In genomic region chr6:120302755-120303316, GRCm38 (mm10) we compare ENCODE assay signal across 8 mouse cellular contexts. TPM values are rescaled to one million over a fixed set of nuclear protein-coding genes. Genes with fewer than 3 reads are reported as not detected.
DNase-seq lines count a peak whose midpoint lies in the region; ATAC-seq and TF ChIP-seq lines count a peak whose summit lies in the region.

No protein-coding gene starts in this region.

- H3K4me2 ChIP-seq in lung, embryonic 14.5 days = peak overlapping the region; percentile 51
- peak overlapping the region; percentile 44 for H3K4me2 ChIP-seq in embryonic facial prominence, embryonic 12.5 days (replicated peaks)
- H3K4me2 ChIP-seq in midbrain, embryonic 12.5 days (replicated peaks) = peak overlapping the region; percentile 33

- no peaks in the 10 kb centered on the region for H3K36me3 ChIP-seq in lung, embryonic 14.5 days (ENCODE audit: insufficient read depth)
- H3K36me3 ChIP-seq in embryonic facial prominence, embryonic 12.5 days = no peaks in the 10 kb centered on the region
- H3K36me3 ChIP-seq in hindbrain, embryonic 10.5 days = no peaks in the 10 kb centered on the region
- H3K36me3 ChIP-seq in midbrain, embryonic 12.5 days = no peaks in the 10 kb centered on the region

- DNase-seq in lung, embryonic 14.5 days = peak; percentile 56
- DNase-seq in lung, postnatal 36 days = no peak
- peak; percentile 21 for DNase-seq in hindbrain, embryonic 10.5 days (ENCODE audit: low spot score)
- DNase-seq in testis, postnatal 14 days (ENCODE audit: low spot score) = no peak
- DNase-seq in spleen, adult 18-20 months = no peak
- DNase-seq in spleen, postnatal 4 days (ENCODE audit: low spot score in 2 of 2) = no peak

- ATAC-seq in lung, embryonic 14.5 days (ENCODE audit: insufficient read depth) = no peak
- ATAC-seq in embryonic facial prominence, embryonic 12.5 days (ENCODE audit: insufficient number of reproducible peaks, insufficient read depth, low FRiP score, low TSS enrichment) = no peak
- ATAC-seq in midbrain, embryonic 12.5 days (ENCODE audit: low FRiP score, low read depth) = no peak

- H3K27ac ChIP-seq in lung, embryonic 14.5 days (ENCODE audit: low read depth) = no peak overlapping the region
- peak overlapping the region; percentile 72 for H3K27ac ChIP-seq in embryonic facial prominence, embryonic 12.5 days
- peak overlapping the region; percentile 20; the same call in 1 of the 2 replicates for H3K27ac ChIP-seq in hindbrain, embryonic 10.5 days
- H3K27ac ChIP-seq in midbrain, embryonic 12.5 days (replicated peaks) = no peak overlapping the region

- 17% methylated on average over 16 of the region's 16 CpGs for WGBS in lung, embryonic 14.5 days
- WGBS in embryonic facial prominence, embryonic 12.5 days = 10% methylated on average over 16 of the region's 16 CpGs
- 27% methylated on average over 16 of the region's 16 CpGs for WGBS in hindbrain, embryonic 10.5 days
- WGBS in midbrain, embryonic 12.5 days = 31% methylated on average over 16 of the region's 16 CpGs

- peak; percentile 55 for TF ChIP-seq CTCF in lung, embryonic 14.5 days (IDR thresholded peaks at IDR 0.05; ENCODE audit: low read depth)

- no peak overlapping the region for H3K9ac ChIP-seq in lung, embryonic 14.5 days
- H3K9ac ChIP-seq in embryonic facial prominence, embryonic 12.5 days = peak overlapping the region; percentile 30
- H3K9ac ChIP-seq in midbrain, embryonic 12.5 days (replicated peaks) = no peak overlapping the region

- no peaks in the 10 kb centered on the region for H3K4me1 ChIP-seq in lung, embryonic 14.5 days (ENCODE audit: insufficient read depth)
- H3K4me1 ChIP-seq in embryonic facial prominence, embryonic 12.5 days = peaks cover 4% of the 10 kb centered on the region; the same call in 1 of the 2 replicates
- peaks cover 11% of the 10 kb centered on the region; the same call in 1 of the 2 replicates for H3K4me1 ChIP-seq in hindbrain, embryonic 10.5 days (replicated peaks)
- H3K4me1 ChIP-seq in midbrain, embryonic 12.5 days = 0 out of 2 replicates have a peak, but pooled peaks cover 2% of the 10 kb centered on the region

- no peaks in the 10 kb centered on the region for H3K27me3 ChIP-seq in lung, embryonic 14.5 days (ENCODE audit: insufficient read depth, low read length)
- H3K27me3 ChIP-seq in embryonic facial prominence, embryonic 12.5 days = no peaks in the 10 kb centered on the region
- H3K27me3 ChIP-seq in hindbrain, embryonic 10.5 days (ENCODE audit: insufficient read depth, poor library complexity, severe bottlenecking) = no peaks in the 10 kb centered on the region
- H3K27me3 ChIP-seq in midbrain, embryonic 12.5 days = peaks cover 3% of the 10 kb centered on the region; the same call in 1 of the 2 replicates

- no peaks in the 10 kb centered on the region for H3K9me3 ChIP-seq in lung, embryonic 14.5 days (ENCODE audit: low read depth, low read length)
- H3K9me3 ChIP-seq in embryonic facial prominence, embryonic 12.5 days = no peaks in the 10 kb centered on the region
- H3K9me3 ChIP-seq in hindbrain, embryonic 10.5 days = no peaks in the 10 kb centered on the region
- no peaks in the 10 kb centered on the region for H3K9me3 ChIP-seq in midbrain, embryonic 12.5 days

- H3K4me3 ChIP-seq in lung, embryonic 14.5 days (ENCODE audit: low read depth, low read length) = peak overlapping the region; percentile 12; the same call in 1 of the 2 replicates
- peak overlapping the region; percentile 27 for H3K4me3 ChIP-seq in embryonic facial prominence, embryonic 12.5 days
- H3K4me3 ChIP-seq in hindbrain, embryonic 10.5 days = peak overlapping the region; percentile 36
- H3K4me3 ChIP-seq in midbrain, embryonic 12.5 days = no peak overlapping the region

RNA-seq across cellular contexts. Expression of gene B4galnt3, which starts 8.5 kb away (rescaled TPM):
- polyA plus RNA-seq in lung, embryonic 14.5 days (2014; fragmentation: Nextera tagmentation; extraction: Ambion mirVana) = 0.08 and 0.09 TPM in 2 replicates
- 1.2 and 1.5 TPM in 2 replicates for polyA plus RNA-seq in embryonic facial prominence, embryonic 12.5 days (2016; fragmentation: Nextera tagmentation; extraction: Ambion mirVana)
- 0.18 and 0.26 TPM in 2 replicates for polyA plus RNA-seq in hindbrain, embryonic 10.5 days (2016; fragmentation: Nextera tagmentation; extraction: Ambion mirVana)
- polyA plus RNA-seq in midbrain, embryonic 12.5 days (2016; fragmentation: Nextera tagmentation; extraction: Ambion mirVana) = 0.13 and 0.16 TPM in 2 replicates

RNA-seq across cellular contexts. Expression of gene D330020A13Rik, which starts 8.7 kb away (rescaled TPM):
- not detected in 2 replicates for polyA plus RNA-seq in lung, embryonic 14.5 days (2014; fragmentation: Nextera tagmentation; extraction: Ambion mirVana)
- 0.72 and 0.79 TPM in 2 replicates for polyA plus RNA-seq in embryonic facial prominence, embryonic 12.5 days (2016; fragmentation: Nextera tagmentation; extraction: Ambion mirVana)
- polyA plus RNA-seq in hindbrain, embryonic 10.5 days (2016; fragmentation: Nextera tagmentation; extraction: Ambion mirVana) = not detected in 2 replicates
- polyA plus RNA-seq in midbrain, embryonic 12.5 days (2016; fragmentation: Nextera tagmentation; extraction: Ambion mirVana) = not detected in 2 replicates

Comparison
In these comparisons a context has a peak if more than half of its experiments do, and no peak if none do; other contexts are left out.
1. DNase-seq: peak in lung, embryonic 14.5 days (single experiment) and hindbrain, embryonic 10.5 days (single experiment); none in lung, postnatal 36 days (single experiment), testis, postnatal 14 days (single experiment), spleen, adult 18-20 months (0 of 2) and spleen, postnatal 4 days (0 of 2).
2. H3K27ac ChIP-seq: peak in embryonic facial prominence, embryonic 12.5 days (single experiment) and hindbrain, embryonic 10.5 days (single experiment); none in lung, embryonic 14.5 days (single experiment) and midbrain, embryonic 12.5 days (single experiment).
3. Peak in every context shown above with its lines, with median percentiles within 50 percentile points of each other: H3K4me2 ChIP-seq.